Mouse (Mus musculus) ZHBTc4 (cell line): ENCODE data around the gene Pramef20.
A peak's percentile ranks its signal among the peaks of the same experiment; 100 is the strongest.
"Not testable (repeated sequence)": the region's sequence is repeated elsewhere in the genome, so short reads cannot be mapped to it uniquely, and the experiment has no call there.

ENCODE experiments used
- DNase-seq: peaks from one replicate; pipeline ENCODE4 v3.0.0-alpha.2; 2011; ENCODE audit warnings: low read depth, low spot score

Pramef20 gene

GRCm38 (mm10) chr4:144377911-144378310, at the start of gene Pramef20:
Gene Pramef20 (minus strand): TSS chr4:144377933.
- no peak for DNase-seq

- no peak for DNase-seq
These were observed 46.9 kb upstream of the Pramef20 start for GRCm38 (mm10) chr4:144424590-144424989.

GRCm38 (mm10) chr4:144420644-144421043, 42.9 kb upstream of the Pramef20 start:
- peak; percentile 76 for DNase-seq

- DNase-seq: peak; percentile 82
These were observed 30.6 kb upstream of the Pramef20 start, which contains the start of gene Pramef12 for GRCm38 (mm10) chr4:144408290-144408689. Gene Pramef12 (minus strand): TSS chr4:144408464.

GRCm38 (mm10) chr4:144406261-144406660, 28.5 kb upstream of the Pramef20 start:
- peak; percentile 54 for DNase-seq

GRCm38 (mm10) chr4:144404456-144405086, 26.8 kb upstream of the Pramef20 start:
- DNase-seq: peak; percentile 96

GRCm38 (mm10) chr4:144402712-144403111, 25.0 kb upstream of the Pramef20 start:
- DNase-seq: no peak

GRCm38 (mm10) chr4:144396316-144396715, 18.6 kb upstream of the Pramef20 start:
- DNase-seq: peak; percentile 41

GRCm38 (mm10) chr4:144357642-144358041, 20.1 kb downstream of the Pramef20 start, which contains the start of gene Gm13119:
Gene Gm13119 (plus strand): TSS chr4:144357942.
- DNase-seq: not testable (repeated sequence)

- DNase-seq: peak; percentile 67
These were observed 41.9 kb downstream of the Pramef20 start for GRCm38 (mm10) chr4:144335856-144336255.

GRCm38 (mm10) chr4:144329949-144330348, 47.8 kb downstream of the Pramef20 start, which contains the start of gene Gm13128:
Gene Gm13128 (plus strand): TSS chr4:144330249.
- DNase-seq: not testable (repeated sequence)
